9 mouse cellular contexts compared by ENCODE assay signal in genomic region chr13:102958273-102959270, GRCm38 (mm10).
DNase-seq lines count a peak whose midpoint lies in the region; ATAC-seq lines count a peak whose summit lies in the region.
"Had no signal": no experiment of that assay in that cellular context is flagged by ENCODE, and none has a peak within 500 bp of the region (broad histone marks: within the 10 kb centered on the region; RNA-seq: fewer than 3 reads in every experiment).

No protein-coding gene starts in this region.

- peak overlapping the region; percentile 31 for H3K4me3 ChIP-seq in kidney, embryonic 15.5 days (replicated peaks)
- H3K4me3 ChIP-seq in embryonic facial prominence, embryonic 12.5 days, result peak overlapping the region; percentile 30
- H3K4me3 ChIP-seq in intestine, embryonic 14.5 days (ENCODE audit: low read depth, low read length), result peak overlapping the region; percentile 20
- peak overlapping the region; percentile 34 for H3K4me3 ChIP-seq in neural tube, embryonic 13.5 days

- no peaks in the 10 kb centered on the region for H3K36me3 ChIP-seq in kidney, embryonic 15.5 days
- no peaks in the 10 kb centered on the region for H3K36me3 ChIP-seq in embryonic facial prominence, embryonic 12.5 days
- H3K36me3 ChIP-seq in intestine, embryonic 14.5 days (ENCODE audit: control insufficient read depth, insufficient read depth, low read length), result no peaks in the 10 kb centered on the region
- H3K36me3 ChIP-seq in neural tube, embryonic 13.5 days, result no peaks in the 10 kb centered on the region

- 48% methylated on average over 19 of the region's 19 CpGs for WGBS in kidney, embryonic 15.5 days
- WGBS in embryonic facial prominence, embryonic 12.5 days, result 51% methylated on average over 19 of the region's 19 CpGs
- 44% methylated on average over 19 of the region's 19 CpGs for WGBS in intestine, embryonic 14.5 days
- WGBS in neural tube, embryonic 13.5 days, result 53% methylated on average over 19 of the region's 19 CpGs

- H3K27me3 ChIP-seq in kidney, embryonic 15.5 days, result 0 out of 2 replicates have a peak, but pooled peaks cover 3% of the 10 kb centered on the region
- H3K27me3 ChIP-seq in embryonic facial prominence, embryonic 12.5 days, result no peaks in the 10 kb centered on the region
- H3K27me3 ChIP-seq in intestine, embryonic 14.5 days (replicated peaks; ENCODE audit: control insufficient read depth, insufficient read depth, low read length), result no peaks in the 10 kb centered on the region
- H3K27me3 ChIP-seq in neural tube, embryonic 13.5 days, result no peaks in the 10 kb centered on the region

- H3K9ac ChIP-seq in kidney, embryonic 15.5 days, result no peak overlapping the region
- no peak overlapping the region; the same call in 1 of the 2 replicates for H3K9ac ChIP-seq in embryonic facial prominence, embryonic 12.5 days
- no peak overlapping the region for H3K9ac ChIP-seq in intestine, embryonic 14.5 days (ENCODE audit: low read length)
- H3K9ac ChIP-seq in neural tube, embryonic 13.5 days, result peak overlapping the region; percentile 65

- H3K9me3 ChIP-seq in kidney, embryonic 15.5 days (replicated peaks), result no peaks in the 10 kb centered on the region
- no peaks in the 10 kb centered on the region for H3K9me3 ChIP-seq in embryonic facial prominence, embryonic 12.5 days
- no peaks in the 10 kb centered on the region for H3K9me3 ChIP-seq in intestine, embryonic 14.5 days (ENCODE audit: control insufficient read depth, low read length)
- H3K9me3 ChIP-seq in neural tube, embryonic 13.5 days, result no peaks in the 10 kb centered on the region

- H3K4me1 ChIP-seq in kidney, embryonic 15.5 days, result peaks cover 14% of the 10 kb centered on the region
- H3K4me1 ChIP-seq in embryonic facial prominence, embryonic 12.5 days, result peaks cover 11% of the 10 kb centered on the region
- H3K4me1 ChIP-seq in intestine, embryonic 14.5 days (replicated peaks; ENCODE audit: control insufficient read depth, insufficient read depth, low read length), result no peaks in the 10 kb centered on the region; the same call in 1 of the 2 replicates
- H3K4me1 ChIP-seq in neural tube, embryonic 13.5 days (replicated peaks), result peaks cover 14% of the 10 kb centered on the region

- DNase-seq in kidney, postnatal 36 days, result no peak
- no peak for DNase-seq in intestine, embryonic 14.5 days (ENCODE audit: low spot score)
- no peak for DNase-seq in right cerebral cortex, postnatal 4 days
- no peak for DNase-seq in kidney, adult 11 months
- DNase-seq in kidney, postnatal 25 days, result no peak
- DNase-seq: layer of hippocampus, adult 9-11 months had no signal

- H3K27ac ChIP-seq in kidney, embryonic 15.5 days, result no peak overlapping the region
- no peak overlapping the region for H3K27ac ChIP-seq in embryonic facial prominence, embryonic 12.5 days
- H3K27ac ChIP-seq in intestine, embryonic 14.5 days (ENCODE audit: low read depth), result no peak overlapping the region; the same call in 1 of the 2 replicates
- H3K27ac ChIP-seq in neural tube, embryonic 13.5 days (replicated peaks), result peak overlapping the region; percentile 62; the same call in 1 of the 2 replicates

- no peak for ATAC-seq in kidney, embryonic 15.5 days (replicated peaks; ENCODE audit: low FRiP score)
- ATAC-seq in embryonic facial prominence, embryonic 12.5 days (ENCODE audit: insufficient number of reproducible peaks, insufficient read depth, low FRiP score, low TSS enrichment), result no peak
- no peak for ATAC-seq in intestine, embryonic 14.5 days (replicated peaks; ENCODE audit: low FRiP score, low TSS enrichment, low read depth)
- no peak; the same call in 1 of the 2 replicates for ATAC-seq in neural tube, embryonic 13.5 days (ENCODE audit: low read depth)

- H3K4me2 ChIP-seq in kidney, embryonic 15.5 days, result peak overlapping the region; percentile 61
- H3K4me2 ChIP-seq in embryonic facial prominence, embryonic 12.5 days (replicated peaks), result peak overlapping the region; percentile 57
- H3K4me2 ChIP-seq in intestine, embryonic 14.5 days (ENCODE audit: low read length), result peak overlapping the region; percentile 51
- peak overlapping the region; percentile 59 for H3K4me2 ChIP-seq in neural tube, embryonic 13.5 days
